Mouse (Mus musculus) macrophage (primary cell): Measurements from ENCODE around the gene Evx1. TPM values are rescaled to one million over a fixed set of nuclear protein-coding genes. Genes with fewer than 3 reads are reported as not detected.
"Not testable (repeated sequence)": the region's sequence is repeated elsewhere in the genome, so short reads cannot be mapped to it uniquely, and the experiment has no call there.

Source experiments
- H3K27ac ChIP-seq: fragments of 350-480 bp; formaldehyde crosslinking; 2 replicates; pipeline ENCODE4 v1.9.0; 2021
- H3K36me3 ChIP-seq: fragments of 350-480 bp; formaldehyde crosslinking; 2 replicates; pipeline ENCODE4 v1.9.0; 2021; ENCODE audit errors: inconsistent target
- H3K4me3 ChIP-seq: fragments of 350-480 bp; formaldehyde crosslinking; 2 replicates; pipeline ENCODE4 v1.9.0; 2021; ENCODE audit errors: inconsistent target
- H3K79me2 ChIP-seq: fragments of 350-480 bp; formaldehyde crosslinking; 2 replicates; pipeline ENCODE4 v1.9.0; 2021; ENCODE audit errors: inconsistent target
- WGBS: methylation state at CpG from one replicate; pipeline ENCODE4 v1.1.7; 2026; ENCODE audit warnings: inconsistent platforms; ENCODE audit not compliant: missing documents; 5-methylcytosine and 5-hydroxymethylcytosine counted together
- polyA plus RNA-seq: library from polyadenylated mRNA; stranded (reverse); fragments of 250-400 nt; gene quantifications from 3 replicates; pipeline ENCODE4 v1.2.4, GENCODE M21; 2018; ENCODE audit warnings: inconsistent platforms

The Evx1 gene
- polyA plus RNA-seq, 1 experiment from 2014 or later, result not detected

DNA sequence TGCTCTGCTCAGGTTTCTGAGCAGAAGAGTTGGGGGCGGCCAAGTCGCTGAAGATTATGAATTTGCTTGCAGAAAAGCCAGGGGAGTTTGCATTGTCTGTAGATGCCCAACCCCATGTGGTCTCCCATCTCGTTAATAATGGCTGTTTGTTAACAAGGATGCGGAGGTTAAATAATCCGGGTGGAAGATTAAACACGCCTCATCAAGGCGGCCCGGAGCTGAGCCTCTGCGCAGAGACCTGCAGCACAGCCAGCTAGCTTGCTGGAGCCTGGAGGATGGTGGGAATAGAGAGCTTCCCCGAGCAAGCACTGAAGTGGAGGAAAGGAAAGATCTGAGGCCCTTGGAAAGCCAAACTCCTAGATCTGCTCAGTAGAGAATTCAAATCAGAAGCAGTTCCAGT, 10.0 kb downstream of the Evx1 start:
- WGBS, result 34% methylated on average over 10 of the region's 10 CpGs
- H3K27ac ChIP-seq, result no peak overlapping the region

DNA sequence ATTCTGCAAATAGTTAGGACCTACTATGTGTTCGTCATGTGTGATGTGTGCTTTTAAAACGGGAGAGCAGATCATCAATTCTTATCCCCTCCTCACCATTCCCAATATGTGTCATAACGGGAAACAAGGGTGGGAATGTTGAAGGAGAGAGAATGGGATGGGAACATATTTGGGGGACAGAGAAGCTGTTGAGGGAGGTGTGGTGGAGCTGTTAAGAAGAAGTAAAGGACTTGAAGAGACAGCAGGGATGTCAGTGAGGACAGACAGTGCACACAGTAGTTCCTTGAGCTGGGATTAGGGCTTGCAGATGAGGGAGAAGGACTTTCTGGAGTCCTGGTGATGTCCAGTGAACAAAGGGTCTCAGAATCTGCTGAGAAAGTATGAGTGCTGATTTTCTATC, 10.8 kb downstream of the Evx1 start:
- H3K36me3 ChIP-seq, result no peaks in the 10 kb centered on the region
- H3K4me3 ChIP-seq, result no peak overlapping the region
- no peaks in the 10 kb centered on the region for H3K79me2 ChIP-seq
- 87% methylated on average over 3 of the region's 3 CpGs for WGBS
- no peak overlapping the region for H3K27ac ChIP-seq

More for the DNA sequence above, 10.0 kb downstream of the Evx1 start:
- H3K4me3 ChIP-seq, result no peak overlapping the region
- no peaks in the 10 kb centered on the region for H3K36me3 ChIP-seq
- no peaks in the 10 kb centered on the region for H3K79me2 ChIP-seq

DNA sequence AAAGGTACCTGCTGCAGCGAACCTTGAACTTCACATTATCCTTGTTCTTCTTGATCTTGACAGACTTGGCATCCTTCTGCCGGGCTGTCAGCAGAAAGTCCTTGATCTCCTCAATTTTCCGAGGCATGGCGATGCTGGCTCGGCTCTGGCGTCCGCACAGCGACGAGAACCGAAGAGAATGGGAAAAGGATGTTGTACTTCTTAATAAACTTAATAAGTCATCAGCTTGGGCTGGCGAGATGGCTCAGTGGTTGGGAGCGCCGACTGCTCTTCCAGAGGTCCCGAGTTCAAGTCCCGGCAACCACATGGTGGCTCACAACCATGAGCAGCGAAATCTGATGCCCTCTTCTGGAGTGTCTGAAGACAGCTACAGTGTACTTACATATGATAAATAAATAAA, 33.5 kb downstream of the Evx1 start:
- WGBS, result 98% methylated on average over 15 of the region's 16 CpGs

DNA sequence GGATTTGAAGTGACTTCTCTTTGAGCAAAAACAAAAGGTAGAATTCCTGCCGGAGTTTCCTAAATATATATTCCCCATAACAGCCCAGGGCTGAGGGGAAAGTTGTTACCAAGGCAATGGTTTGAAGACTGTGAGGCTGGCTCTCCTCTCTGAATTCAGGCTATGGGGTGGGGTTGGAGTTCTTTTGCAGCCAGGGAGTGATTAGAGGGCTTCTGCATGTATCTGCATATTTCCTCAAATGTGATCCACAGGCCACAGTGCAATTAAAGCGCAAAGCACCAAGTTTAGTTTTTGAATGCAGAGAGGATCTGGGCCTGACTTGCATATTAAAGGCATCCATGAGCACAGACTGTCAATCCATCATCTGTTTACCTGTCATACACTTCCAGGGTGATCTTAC, 52.7 kb downstream of the Evx1 start:
- H3K79me2 ChIP-seq, result no peaks in the 10 kb centered on the region

More for the DNA sequence above, 33.5 kb downstream of the Evx1 start:
- not testable (repeated sequence) for H3K36me3 ChIP-seq, H3K79me2 ChIP-seq, H3K27ac ChIP-seq, H3K4me3 ChIP-seq

DNA sequence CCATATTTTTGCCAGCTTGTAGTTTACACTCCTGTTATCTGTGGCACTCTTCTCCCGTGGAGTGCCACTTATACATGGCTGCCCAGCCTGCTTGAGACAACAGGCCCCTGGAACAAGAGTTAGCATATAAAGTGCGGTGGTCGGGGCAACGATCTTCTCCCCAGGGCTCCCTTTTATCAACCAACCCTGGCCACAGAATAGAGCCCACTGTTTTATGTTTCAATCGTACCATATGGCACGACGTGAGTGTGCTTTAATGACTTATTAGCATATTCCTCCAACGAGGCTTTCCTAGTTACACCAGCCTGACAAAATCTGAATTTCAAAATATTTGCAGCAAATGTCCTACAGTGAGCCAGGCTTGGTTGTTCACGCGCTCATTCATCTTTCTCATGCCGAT, 53.2 kb downstream of the Evx1 start:
- H3K4me3 ChIP-seq, result no peak overlapping the region
- H3K79me2 ChIP-seq, result no peaks in the 10 kb centered on the region
- H3K36me3 ChIP-seq, result no peaks in the 10 kb centered on the region
- no peak overlapping the region for H3K27ac ChIP-seq
- WGBS, result 87% methylated on average over 11 of the region's 11 CpGs

More for the DNA sequence above, 52.7 kb downstream of the Evx1 start:
- H3K36me3 ChIP-seq, result no peaks in the 10 kb centered on the region
- 95% methylated on average over 2 of the region's 2 CpGs for WGBS
- H3K4me3 ChIP-seq, result no peak overlapping the region
- H3K27ac ChIP-seq, result no peak overlapping the region

DNA sequence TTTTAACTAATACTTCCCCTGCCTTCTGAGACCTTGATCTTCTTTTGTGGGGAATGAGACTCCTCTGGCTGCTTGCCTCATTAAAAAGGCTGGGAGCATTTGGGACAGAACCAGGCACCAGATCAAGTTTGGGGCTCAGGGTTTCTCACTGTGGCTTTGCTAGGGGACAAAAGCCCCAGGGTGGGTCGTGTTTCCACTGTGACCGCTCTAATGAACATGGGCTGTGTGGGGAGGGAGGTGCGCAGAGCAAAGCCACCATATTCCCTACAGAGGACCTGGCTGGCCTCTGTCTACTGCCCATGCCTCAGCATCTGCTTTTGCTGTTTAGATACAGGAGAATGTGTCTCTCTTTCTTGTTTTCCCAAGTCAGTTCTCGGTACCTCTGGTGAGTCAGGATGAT, 53.8 kb downstream of the Evx1 start:
- Histone ChIP-seq H3K4me3 (no peak overlapping the region), H3K79me2 (no peaks in the 10 kb centered on the region), H3K36me3 (no peaks in the 10 kb centered on the region), H3K27ac (no peak overlapping the region)
- 96% methylated on average over 3 of the region's 4 CpGs for WGBS

Other genes with a start within 250 kb of the Evx1 start
- gene Hoxa1, start 155.2 kb upstream of the Evx1 start, polyA plus RNA-seq, result 0.52 to 0.95 TPM (median 0.54 TPM) in 3 replicates
- gene Hoxa2, start 148.7 kb upstream of the Evx1 start, polyA plus RNA-seq, result not detected in 3 replicates
- gene 5730596B20Rik, start 136.0 kb upstream of the Evx1 start, polyA plus RNA-seq, result not detected in 3 replicates
- 0.26 to 0.34 TPM (median 0.32 TPM) in 3 replicates for gene Hoxa4, start 121.7 kb upstream of the Evx1 start, polyA plus RNA-seq
- gene Hoxa5, start 108.9 kb upstream of the Evx1 start, polyA plus RNA-seq, result 0.16 TPM in 1 of 3 replicates, not detected in the others
- not detected in 3 replicates for gene Hoxa6, start 104.8 kb upstream of the Evx1 start, polyA plus RNA-seq
- 0.04 TPM in 1 of 3 replicates, not detected in the others for gene Hoxa3, start 100.2 kb upstream of the Evx1 start, polyA plus RNA-seq
- not detected in 3 replicates for gene Gm28308, start 100.2 kb upstream of the Evx1 start, polyA plus RNA-seq
- 0.25 to 0.75 TPM (median 0.40 TPM) in 3 replicates for gene Hoxa7, start 91.6 kb upstream of the Evx1 start, polyA plus RNA-seq
- gene Hoxa9, start 82.4 kb upstream of the Evx1 start, polyA plus RNA-seq, result 0.11 TPM in 1 of 3 replicates, not detected in the others
- not detected in 3 replicates for gene Hoxa10, start 72.6 kb upstream of the Evx1 start, polyA plus RNA-seq
- not detected in 3 replicates for gene Hoxa11, start 67.7 kb upstream of the Evx1 start, polyA plus RNA-seq
- not detected in 3 replicates for gene Hoxa13, start 52.6 kb upstream of the Evx1 start, polyA plus RNA-seq